Comparison of ENCODE assay signal across 8 mouse cellular contexts in the genomic region with DNA sequence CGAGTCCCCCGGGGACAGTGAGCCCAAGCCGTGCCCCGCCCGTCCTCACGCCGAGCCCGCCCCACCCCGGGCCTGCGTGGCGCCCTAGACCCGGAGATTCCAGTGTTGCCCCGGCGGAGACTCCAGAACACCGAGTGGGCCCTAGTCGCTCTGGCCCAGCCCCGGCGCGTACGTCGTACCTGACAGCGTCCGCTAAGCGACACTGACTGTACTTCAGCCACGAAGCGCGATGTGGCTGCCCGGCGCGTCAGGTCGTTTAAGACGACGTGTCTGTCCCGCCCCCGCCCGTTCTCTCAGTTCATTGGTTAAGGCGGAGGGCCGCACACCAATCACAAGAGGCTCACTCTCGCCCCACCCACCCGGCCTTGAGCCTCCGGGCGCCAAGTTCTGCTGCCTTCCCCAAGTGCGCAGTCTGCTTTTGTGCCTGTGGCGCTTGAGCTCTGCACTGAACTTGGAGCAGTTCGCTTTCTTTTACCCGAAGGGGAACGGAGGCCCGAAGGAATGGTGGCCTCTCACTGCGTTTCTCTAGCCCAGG. TPM values are rescaled to one million over a fixed set of nuclear protein-coding genes. Genes with fewer than 3 reads are reported as not detected.
A peak's percentile ranks its signal among the peaks of the same experiment; 100 is the strongest.
DNase-seq lines count a peak whose midpoint lies in the region; ATAC-seq lines count a peak whose summit lies in the region.

A gene (minus strand): TSS at position 283 of the 535 bp plus-strand sequence.

- peak within 1 kb of the TSS; percentile 71 for H3K4me3 ChIP-seq in lung, embryonic 16.5 days (ENCODE audit: low read length)

- WGBS in lung, embryonic 16.5 days: 2% methylated on average over 48 of the region's 49 CpGs

- ATAC-seq in hematopoietic stem cell, adult 5-6 weeks (replicated peaks in 1 of 2; ENCODE audit: insufficient read depth in 1 of 2, low FRiP score in 2 of 2, low TSS enrichment in 1 of 2, low read depth in 1 of 2, poor library complexity in 2 of 2, severe bottlenecking in 2 of 2): peak; percentile 96 to 98
- ATAC-seq in lung, embryonic 16.5 days (ENCODE audit: low read depth): peak; percentile 97

- peak; percentile 92 for DNase-seq in MEL-GATA-1-ER (ENCODE audit: extremely low read depth, low read depth)
- DNase-seq in cerebellum, adult 8-10 months: peak; percentile 92
- DNase-seq in forelimb bud, embryonic 11.5 days (ENCODE audit: low read depth, low spot score): peak; percentile 95
- DNase-seq in layer of hippocampus, adult 9-10 months (ENCODE audit: low spot score): peak; percentile 90
- peak; percentile 85 for DNase-seq in ovary, postnatal 10 days (ENCODE audit: low spot score)
- DNase-seq in thymus, postnatal 10 days (ENCODE audit: low spot score in 2 of 2): peak; percentile 93 to 94

- no peaks in the 10 kb centered on the region for H3K27me3 ChIP-seq in lung, embryonic 16.5 days (ENCODE audit: control insufficient read depth, insufficient read depth, low read depth, low read length)

- H3K4me2 ChIP-seq in lung, embryonic 16.5 days (ENCODE audit: low read depth, low read length): peak within 1 kb of the TSS; percentile 70

- H3K36me3 ChIP-seq in lung, embryonic 16.5 days (ENCODE audit: control insufficient read depth, insufficient read depth, low read length): no peaks in the 10 kb centered on the region

- H3K9me3 ChIP-seq in lung, embryonic 16.5 days (ENCODE audit: control insufficient read depth, low read length): no peaks in the 10 kb centered on the region

- peaks cover 29% of the 10 kb centered on the region for H3K4me1 ChIP-seq in lung, embryonic 16.5 days (replicated peaks; ENCODE audit: control insufficient read depth, insufficient read depth, low read length)

- peak within 1 kb of the TSS; percentile 98 for H3K27ac ChIP-seq in lung, embryonic 16.5 days (ENCODE audit: low read length)

- peak within 1 kb of the TSS; percentile 83 for H3K9ac ChIP-seq in lung, embryonic 16.5 days (ENCODE audit: low read length)

RNA-seq across cellular contexts. Expression of the gene that starts here (rescaled TPM):
- 77.1 and 90.0 TPM in 2 replicates for total RNA-seq in hematopoietic stem cell, adult 5-6 weeks (2017)
- 286 and 290 TPM in 2 replicates for polyA plus RNA-seq in lung, embryonic 16.5 days (2015; fragmentation: Nextera tagmentation; extraction: Ambion mirVana)

Comparison
In these comparisons a context has a peak if more than half of its experiments do, and no peak if none do; other contexts are left out.
1. Peak in every context shown above with its lines: DNase-seq, ATAC-seq, H3K4me3 ChIP-seq and H3K27ac ChIP-seq.